Mouse (Mus musculus) midbrain, postnatal 0 days (tissue): ENCODE results near the gene Noxo1. TPM values are rescaled to one million over a fixed set of nuclear protein-coding genes. Genes with fewer than 3 reads are reported as not detected.

ENCODE experiments used
- ATAC-seq: fragments of 200-750 bp; cut with Nextera tagmentation; 2 replicates; pipeline ENCODE4 v1.8.0; 2017; ENCODE audit warnings: moderate number of reproducible peaks, mild to moderate bottlenecking, moderate TSS enrichment, moderate library complexity; ENCODE audit not compliant: low FRiP score
- DNase-seq: peaks from one replicate; pipeline ENCODE4 v3.0.0-alpha.2; 2015; ENCODE audit warnings: low spot score
- H3K27ac ChIP-seq: fragments of 300-500 bp; sonication (generic); 2 replicates; pipeline ENCODE4 v1.5.1; 2014; ENCODE audit warnings: low read depth, mild to moderate bottlenecking, low read length, mixed read lengths
- H3K27me3 ChIP-seq: fragments of 300-500 bp; sonication (generic); 2 replicates; pipeline ENCODE4 v1.6.1; 2014; ENCODE audit warnings: low read length, control low read depth, mixed read lengths; ENCODE audit not compliant: insufficient read depth
- H3K36me3 ChIP-seq: fragments of 300-500 bp; sonication (generic); 2 replicates; pipeline ENCODE4 v1.6.1; 2014; ENCODE audit warnings: low read length, control low read depth, mixed read lengths; ENCODE audit not compliant: insufficient read depth
- H3K4me1 ChIP-seq: fragments of 300-500 bp; sonication (generic); 2 replicates; pipeline ENCODE4 v1.6.1; 2014; ENCODE audit warnings: mild to moderate bottlenecking, control low read depth, antibody characterized with exemption, low read length, mixed read lengths; ENCODE audit not compliant: insufficient read depth
- H3K4me2 ChIP-seq: fragments of 300-500 bp; sonication (generic); 2 replicates; pipeline ENCODE4 v1.6.1; 2014; ENCODE audit warnings: low read depth, mild to moderate bottlenecking, low read length, mixed read lengths; ENCODE audit not compliant: poor library complexity, severe bottlenecking
- H3K4me3 ChIP-seq: fragments of 300-500 bp; sonication (generic); 2 replicates; pipeline ENCODE4 v1.5.1; 2014; ENCODE audit warnings: low read depth, mild to moderate bottlenecking, low read length, moderate library complexity
- H3K9ac ChIP-seq: fragments of 300-500 bp; sonication (generic); replicated peaks from 2 replicates; pipeline ENCODE4 v1.6.1; 2014; ENCODE audit warnings: mild to moderate bottlenecking, low read length, moderate library complexity, mixed read lengths; ENCODE audit not compliant: poor library complexity, severe bottlenecking
- H3K9me3 ChIP-seq: fragments of 300-500 bp; sonication (generic); 2 replicates; pipeline ENCODE4 v1.6.1; 2016; ENCODE audit warnings: low read length, control low read depth
- CTCF ChIP-seq: IDR thresholded peaks from 2 replicates; pipeline ENCODE4 v1.5.1; 2016; ENCODE audit warnings: antibody characterized with exemption, mild to moderate bottlenecking
- WGBS: fragments of 180-500 bp; shearing (Covaris S2); extraction: QIAGEN DNeasy Blood & Tissue Kit; methylation state at CpG from one replicate; pipeline ENCODE4 v1.1.7; 2014; 5-methylcytosine and 5-hydroxymethylcytosine counted together
- polyA plus RNA-seq: library from polyadenylated mRNA; unstranded; fragments of >200 nt; fragmentation: Nextera tagmentation; extraction: Ambion mirVana; gene quantifications from 2 replicates; pipeline ENCODE4 v1.2.1, GENCODE M21; 2015
- total RNA-seq: library from RNA; depleted of rRNA; stranded (reverse); fragments of >200 nt; gene quantifications from 2 replicates; pipeline ENCODE4 v1.2.3, GENCODE M21; 2014

Noxo1 gene
- total and polyA plus RNA-seq, 2 experiments from 2014 or later = 1.9 to 11.1 TPM

GRCm38 (mm10) chr17:24677500-24678080 lies 18.4 kb upstream of the Noxo1 start:
- TF ChIP-seq CTCF = no peak
- H3K27ac ChIP-seq = no peak overlapping the region
- no peaks in the 10 kb centered on the region for H3K9me3 ChIP-seq
- no peak overlapping the region for H3K9ac ChIP-seq
- H3K4me1 ChIP-seq = no peaks in the 10 kb centered on the region
- no peak overlapping the region for H3K4me2 ChIP-seq
- no peaks in the 10 kb centered on the region for H3K27me3 ChIP-seq
- no peak for DNase-seq
- H3K36me3 ChIP-seq = peaks cover 57% of the 10 kb centered on the region
- no peak for ATAC-seq
- 97% methylated on average over 24 of the region's 24 CpGs for WGBS
- no peak overlapping the region for H3K4me3 ChIP-seq

DNA sequence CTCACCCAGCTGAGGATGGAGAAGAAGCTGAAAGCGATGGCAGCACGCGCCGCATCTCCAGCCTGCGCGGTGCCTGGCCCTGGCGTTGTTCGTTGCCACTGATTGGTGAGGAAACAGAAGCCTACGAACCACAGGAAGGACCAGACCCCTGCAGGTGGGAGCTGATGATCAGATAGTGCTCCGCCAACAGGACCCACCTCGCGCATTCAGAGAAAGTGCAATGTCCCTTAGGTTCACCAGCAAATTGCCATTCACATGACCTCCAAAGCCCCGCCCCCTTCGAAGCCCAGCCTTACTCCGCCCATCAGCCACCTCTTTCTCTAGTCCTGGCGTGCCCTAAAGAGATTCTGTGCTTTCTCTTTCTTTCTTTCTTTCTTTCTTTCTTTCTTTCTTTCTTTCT lies 9.5 kb upstream of the Noxo1 start:
- WGBS = 39% methylated on average over 16 of the region's 16 CpGs
- Histone ChIP-seq H3K36me3 (peaks cover 22% of the 10 kb centered on the region), H3K27me3 (no peaks in the 10 kb centered on the region), H3K27ac (no peak overlapping the region), H3K9ac (no peak overlapping the region), H3K4me3 (no peak overlapping the region), H3K9me3 (no peaks in the 10 kb centered on the region), H3K4me1 (peaks cover 14% of the 10 kb centered on the region), H3K4me2 (peak overlapping the region; percentile 18; the same call in 1 of the 2 replicates)
- no peak for ATAC-seq
- no peak for TF ChIP-seq CTCF
- DNase-seq = no peak

DNA sequence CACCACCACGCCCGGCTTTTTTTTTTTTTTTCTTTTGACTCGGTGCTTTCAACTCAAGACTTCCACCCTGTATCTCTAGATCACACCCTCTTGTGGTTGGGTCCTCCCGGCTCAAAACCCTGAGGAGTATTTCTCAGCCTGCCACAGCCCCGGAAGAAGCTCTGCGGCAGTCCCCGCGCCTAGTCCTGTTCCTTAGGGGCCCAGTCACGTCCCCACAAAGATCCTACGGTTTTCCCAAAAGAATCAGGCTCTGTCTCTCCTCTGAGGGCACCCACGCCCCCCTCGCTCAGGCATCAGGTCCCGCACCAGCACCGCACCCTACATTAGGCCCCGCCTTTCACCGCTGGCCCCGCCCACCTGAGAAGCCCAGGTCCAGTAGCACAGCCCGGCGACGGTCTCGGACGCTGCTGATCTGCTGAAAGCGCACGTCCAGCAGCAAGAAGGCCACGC lies 8.9 kb upstream of the Noxo1 start:
- ATAC-seq (no peak), DNase-seq (no peak)
- Histone ChIP-seq H3K9ac (peak overlapping the region; percentile 44; the same call in 1 of the 2 replicates), H3K27ac (no peak overlapping the region), H3K4me2 (peak overlapping the region; percentile 65), H3K27me3 (no peaks in the 10 kb centered on the region), H3K4me3 (peak overlapping the region; percentile 64), H3K9me3 (no peaks in the 10 kb centered on the region), H3K4me1 (peaks cover 14% of the 10 kb centered on the region), H3K36me3 (peaks cover 17% of the 10 kb centered on the region)
- 2% methylated on average over 25 of the region's 25 CpGs for WGBS
- TF ChIP-seq CTCF = no peak

- 21% methylated on average over 23 of the region's 23 CpGs for WGBS
- Histone ChIP-seq H3K4me3 (peak overlapping the region; percentile 64), H3K27me3 (no peaks in the 10 kb centered on the region), H3K9ac (peak overlapping the region; percentile 44; the same call in 1 of the 2 replicates), H3K4me2 (peak overlapping the region; percentile 65), H3K4me1 (peaks cover 14% of the 10 kb centered on the region), H3K9me3 (no peaks in the 10 kb centered on the region), H3K36me3 (peaks cover 18% of the 10 kb centered on the region), H3K27ac (no peak overlapping the region)
- DNase-seq (no peak), ATAC-seq (no peak)
- TF ChIP-seq CTCF = no peak
Observed at GRCm38 (mm10) chr17:24687599-24687998, 8.4 kb upstream of the Noxo1 start.

- peak within 1 kb of the TSS; percentile 93 for H3K9ac ChIP-seq
- DNase-seq = peak; percentile 70
- H3K36me3 ChIP-seq = peaks cover 23% of the 10 kb centered on the region
- H3K27ac ChIP-seq = peak within 1 kb of the TSS; percentile 89
- ATAC-seq = peak; percentile 76
- H3K4me2 ChIP-seq = peak within 1 kb of the TSS; percentile 65
- H3K27me3 ChIP-seq = no peaks in the 10 kb centered on the region
- 0 out of 2 replicates have a peak, but pooled peaks have one; percentile 15 for TF ChIP-seq CTCF
- WGBS = 2% methylated on average over 52 of the region's 55 CpGs
- H3K4me1 ChIP-seq = peaks cover 14% of the 10 kb centered on the region
- peak within 1 kb of the TSS; percentile 64 for H3K4me3 ChIP-seq
- H3K9me3 ChIP-seq = no peaks in the 10 kb centered on the region
Observed at GRCm38 (mm10) chr17:24689251-24690081, 6.6 kb upstream of the Noxo1 start, which contains the start of gene Syngr3. TSS of gene Syngr3 (minus strand) at chr17:24689955.

DNA sequence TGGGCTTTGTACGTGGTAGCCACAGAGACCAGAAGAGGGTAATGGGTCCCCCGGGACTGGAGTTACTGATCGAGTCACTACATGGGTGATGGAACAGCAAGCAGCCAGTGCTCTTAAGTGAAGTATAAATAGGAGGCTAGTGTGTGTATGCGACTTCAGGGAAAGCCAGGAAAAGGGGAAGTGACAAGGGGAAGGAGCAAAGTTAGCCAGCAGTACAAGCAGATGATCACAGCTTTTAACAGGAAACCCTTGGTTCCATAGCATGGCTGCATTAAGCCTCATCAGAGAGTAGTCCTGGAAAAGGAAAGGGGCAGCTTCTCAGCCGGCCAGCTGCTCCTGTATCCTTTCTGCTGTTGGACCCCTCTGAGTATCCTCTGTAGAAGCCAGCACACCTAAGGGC lies 3.6 kb upstream of the Noxo1 start:
- no peak overlapping the region for H3K4me2 ChIP-seq
- H3K4me3 ChIP-seq = no peak overlapping the region
- no peaks in the 10 kb centered on the region for H3K9me3 ChIP-seq
- WGBS = 87% methylated on average over 5 of the region's 5 CpGs
- no peak for TF ChIP-seq CTCF
- H3K9ac ChIP-seq = no peak overlapping the region
- ATAC-seq = no peak
- no peak for DNase-seq
- H3K36me3 ChIP-seq = peaks cover 9% of the 10 kb centered on the region; the same call in 1 of the 2 replicates
- peaks cover 14% of the 10 kb centered on the region for H3K4me1 ChIP-seq
- H3K27ac ChIP-seq = no peak overlapping the region
- no peaks in the 10 kb centered on the region for H3K27me3 ChIP-seq
